Mouse (Mus musculus): ENCODE data around the gene Cd244a. TPM values are rescaled to one million over a fixed set of nuclear protein-coding genes. Genes with fewer than 3 reads are reported as not detected.

Gene Cd244a
- 4.4 TPM for total RNA-seq (2023)

DNA sequence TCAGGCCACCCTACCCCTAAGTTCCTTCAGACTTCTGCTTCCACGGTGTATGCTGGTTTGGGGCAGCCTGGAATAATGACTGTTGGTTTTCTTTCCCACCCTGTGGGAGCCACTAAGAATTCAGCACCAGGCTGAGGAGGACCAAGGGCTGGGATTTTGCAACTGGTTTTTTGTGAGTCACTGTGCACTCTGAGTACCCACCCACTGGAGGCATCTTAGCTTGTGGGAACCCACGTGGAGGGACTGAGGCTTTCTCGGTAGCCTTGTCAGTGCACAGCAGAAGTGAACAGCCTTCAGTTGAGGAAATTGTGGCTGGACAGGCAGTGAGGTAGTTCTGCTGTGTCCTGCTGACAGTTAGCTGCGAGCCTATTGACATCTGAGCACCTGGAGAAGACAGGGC lies at the start of gene Cd244a:
Cd244a (plus strand) TSS at position 296 of the 400 bp plus-strand sequence.

DNA sequence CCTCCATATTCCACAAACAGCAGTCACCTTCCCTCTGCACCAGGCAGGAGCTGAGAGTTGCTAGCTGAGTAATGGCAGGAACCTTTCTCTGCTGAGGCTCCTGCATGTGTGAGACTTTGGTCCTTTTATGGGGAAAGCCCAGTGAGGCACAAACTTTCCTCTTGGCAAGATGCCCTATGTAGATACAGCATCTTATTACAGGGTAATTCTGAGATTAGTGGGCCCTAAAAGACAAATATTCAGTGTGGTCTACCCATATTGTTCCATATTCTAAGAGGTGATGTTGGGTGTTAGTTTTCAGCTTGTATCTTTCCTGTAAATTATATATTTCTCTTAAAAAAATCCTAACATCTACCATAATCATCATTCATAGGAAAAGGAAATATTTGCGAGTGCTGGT lies 23.8 kb upstream of the Cd244a start, which contains the start of gene Itln1:
Itln1 (minus strand) TSS at position 101 of the 400 bp plus-strand sequence.

GRCm38 (mm10) chr1:171607176-171607575 lies 48.2 kb downstream of the Cd244a start, which contains the start of gene Ly9:
Ly9 (minus strand) TSS chr1:171607410.

GRCm38 (mm10) chr1:171652734-171653133 lies 93.7 kb downstream of the Cd244a start, which contains the start of gene Slamf7:
Slamf7 (minus strand) TSS chr1:171653035.

Other genes with a start within 250 kb of the Cd244a start
- 30.6 TPM for gene Dedd, start 230.0 kb upstream of the Cd244a start, total RNA-seq (2023)
- gene Nit1, start 213.5 kb upstream of the Cd244a start, total RNA-seq (2023), result 16.8 TPM
- 72.0 TPM for gene Pfdn2, start 213.5 kb upstream of the Cd244a start, total RNA-seq (2023)
- gene Klhdc9, start 198.4 kb upstream of the Cd244a start, total RNA-seq (2023), result 0.35 TPM
- 0.29 TPM for gene Nectin4, start 189.1 kb upstream of the Cd244a start, total RNA-seq (2023)
- gene Arhgap30, start 170.2 kb upstream of the Cd244a start, total RNA-seq (2023), result 171 TPM
- 80.1 TPM for gene Usf1, start 147.9 kb upstream of the Cd244a start, total RNA-seq (2023)
- gene Tstd1, start 140.3 kb upstream of the Cd244a start, total RNA-seq (2023), result 5.9 TPM
- 3.1 TPM for gene F11r, start 121.7 kb upstream of the Cd244a start, total RNA-seq (2023)
- gene Alyref2, start 55.7 kb upstream of the Cd244a start, total RNA-seq (2023), result 5.9 TPM
- not detected for gene Itln1, start 23.9 kb upstream of the Cd244a start, total RNA-seq (2023)
- 92.9 TPM for gene Ly9, start 48.2 kb downstream of the Cd244a start, total RNA-seq (2023)
- 8.6 TPM for gene Slamf7, start 93.8 kb downstream of the Cd244a start, total RNA-seq (2023)
- gene Cd48, start 122.8 kb downstream of the Cd244a start, total RNA-seq (2023), result 70.4 TPM
- 29.2 TPM for gene Slamf1, start 207.9 kb downstream of the Cd244a start, total RNA-seq (2023)